ENCODE assay signal across 8 mouse cellular contexts in genomic region chr2:119546848-119547521, GRCm38 (mm10). TPM values are rescaled to one million over a fixed set of nuclear protein-coding genes. Genes with fewer than 3 reads are reported as not detected.
DNase-seq lines count a peak whose midpoint lies in the region; ATAC-seq and TF ChIP-seq lines count a peak whose summit lies in the region.

No protein-coding gene starts in this region.

- peaks cover 9% of the 10 kb centered on the region for H3K4me1 ChIP-seq in embryonic facial prominence, embryonic 14.5 days (ENCODE audit: control insufficient read depth, insufficient read depth, low read length)
- peaks cover 9% of the 10 kb centered on the region for H3K4me1 ChIP-seq in limb, embryonic 14.5 days (ENCODE audit: control insufficient read depth, insufficient read depth, low read length)
- H3K4me1 ChIP-seq in midbrain, postnatal 0 days (ENCODE audit: insufficient read depth, low read length), result peaks cover 11% of the 10 kb centered on the region

- H3K27me3 ChIP-seq in embryonic facial prominence, embryonic 14.5 days (replicated peaks; ENCODE audit: control insufficient read depth, insufficient read depth, low read length), result no peaks in the 10 kb centered on the region
- H3K27me3 ChIP-seq in limb, embryonic 14.5 days (ENCODE audit: control insufficient read depth, insufficient read depth, low read length), result no peaks in the 10 kb centered on the region
- H3K27me3 ChIP-seq in midbrain, postnatal 0 days (ENCODE audit: insufficient read depth, low read length), result no peaks in the 10 kb centered on the region

- H3K27ac ChIP-seq in embryonic facial prominence, embryonic 14.5 days (replicated peaks; ENCODE audit: low read depth, low read length), result peak overlapping the region; percentile 73
- peak overlapping the region; percentile 61; the same call in 1 of the 2 replicates for H3K27ac ChIP-seq in limb, embryonic 14.5 days (replicated peaks; ENCODE audit: low read depth, low read length)
- H3K27ac ChIP-seq in midbrain, postnatal 0 days (ENCODE audit: low read depth, low read length), result 0 out of 2 replicates have a peak overlapping the region, but pooled peaks have one; percentile 38

- H3K36me3 ChIP-seq in embryonic facial prominence, embryonic 14.5 days (ENCODE audit: control insufficient read depth, insufficient read depth, low read length), result no peaks in the 10 kb centered on the region
- H3K36me3 ChIP-seq in limb, embryonic 14.5 days (ENCODE audit: control insufficient read depth, insufficient read depth, low read length), result no peaks in the 10 kb centered on the region
- no peaks in the 10 kb centered on the region for H3K36me3 ChIP-seq in midbrain, postnatal 0 days (ENCODE audit: insufficient read depth, low read length)

- peak overlapping the region; percentile 79 for H3K4me2 ChIP-seq in embryonic facial prominence, embryonic 14.5 days (ENCODE audit: low read depth, low read length)
- H3K4me2 ChIP-seq in limb, embryonic 14.5 days (replicated peaks; ENCODE audit: low read depth, low read length, severe bottlenecking), result peak overlapping the region; percentile 58
- H3K4me2 ChIP-seq in midbrain, postnatal 0 days (ENCODE audit: low read depth, low read length, poor library complexity, severe bottlenecking), result peak overlapping the region; percentile 70

- 1% methylated on average over 30 of the region's 30 CpGs for WGBS in embryonic facial prominence, embryonic 14.5 days
- 3% methylated on average over 30 of the region's 30 CpGs for WGBS in limb, embryonic 14.5 days
- WGBS in midbrain, postnatal 0 days, result 1% methylated on average over 30 of the region's 30 CpGs

- no peaks in the 10 kb centered on the region for H3K9me3 ChIP-seq in embryonic facial prominence, embryonic 14.5 days (ENCODE audit: control insufficient read depth, low read length)
- no peaks in the 10 kb centered on the region for H3K9me3 ChIP-seq in limb, embryonic 14.5 days (ENCODE audit: control insufficient read depth, low read length)
- H3K9me3 ChIP-seq in midbrain, postnatal 0 days (ENCODE audit: low read length), result no peaks in the 10 kb centered on the region

- peak; percentile 88 for TF ChIP-seq CTCF in midbrain, postnatal 0 days (IDR thresholded peaks at IDR 0.05)

- H3K9ac ChIP-seq in embryonic facial prominence, embryonic 14.5 days (ENCODE audit: low read depth, low read length), result peak overlapping the region; percentile 88
- peak overlapping the region; percentile 17; the same call in 1 of the 2 replicates for H3K9ac ChIP-seq in limb, embryonic 14.5 days (ENCODE audit: low read depth, low read length, severe bottlenecking)
- peak overlapping the region; percentile 77 for H3K9ac ChIP-seq in midbrain, postnatal 0 days (replicated peaks; ENCODE audit: low read length, poor library complexity, severe bottlenecking)

- peak; percentile 97 for DNase-seq in 3T3-L1 (ENCODE audit: low read depth, low spot score)
- DNase-seq in adrenal gland, postnatal 4 days (ENCODE audit: low spot score in 2 of 2), result peak; percentile 70 to 71
- peak; percentile 89 for DNase-seq in embryonic facial prominence, embryonic 14.5 days (ENCODE audit: low spot score)
- peak; percentile 90 for DNase-seq in heart, adult 8-10 months (ENCODE audit: low spot score)
- peak; percentile 92 for DNase-seq in kidney, adult 9 months
- DNase-seq in limb, embryonic 14.5 days (ENCODE audit: low spot score), result peak; percentile 77
- DNase-seq in midbrain, postnatal 0 days (ENCODE audit: low spot score), result peak; percentile 67
- peak; percentile 75 to 85 for DNase-seq in spleen, postnatal 14 days (ENCODE audit: low spot score in 2 of 2)

- ATAC-seq in embryonic facial prominence, embryonic 14.5 days (ENCODE audit: low read depth), result peak; percentile 80
- peak; percentile 76 for ATAC-seq in limb, embryonic 14.5 days (ENCODE audit: low FRiP score, low read depth)
- ATAC-seq in midbrain, postnatal 0 days (ENCODE audit: low FRiP score), result peak; percentile 88

- no peak for TF ChIP-seq POLR2A in limb, embryonic 14.5 days (IDR thresholded peaks at IDR 0.05; ENCODE audit: borderline replicate concordance, extremely low read depth, insufficient read depth, insufficient read length)

- H3K4me3 ChIP-seq in embryonic facial prominence, embryonic 14.5 days (ENCODE audit: low read depth, low read length), result peak overlapping the region; percentile 94
- H3K4me3 ChIP-seq in limb, embryonic 14.5 days (replicated peaks; ENCODE audit: low read length), result peak overlapping the region; percentile 65
- peak overlapping the region; percentile 76 for H3K4me3 ChIP-seq in midbrain, postnatal 0 days (ENCODE audit: low read depth, low read length)

RNA-seq across cellular contexts. Expression of gene Exd1, which starts 0.4 kb away (rescaled TPM):
- total RNA-seq in adrenal gland, postnatal 4 days (2021), result under 1 TPM; 0.54 to 0.62 TPM
- polyA plus RNA-seq in embryonic facial prominence, embryonic 14.5 days (2014; fragmentation: Nextera tagmentation; extraction: Ambion mirVana), result 0.22 and 0.29 TPM in 2 replicates
- 1 to 10 TPM in 1 of 4 experiments, under 1 TPM in 3; 0.13 to 1.4 (median 0.55) TPM for total RNA-seq in heart, adult 8-10 months (2022)
- 0.12 and 0.19 TPM in 2 replicates for polyA plus RNA-seq in limb, embryonic 14.5 days (2012; rRNA removed)
- 0.12 and 0.39 TPM in 2 replicates for polyA plus RNA-seq in limb, embryonic 14.5 days (2014; fragmentation: Nextera tagmentation; extraction: Ambion mirVana)
- 0.93 and 2.3 TPM in 2 replicates for total RNA-seq in midbrain, postnatal 0 days (2014; rRNA removed)
- 0.84 and 0.91 TPM in 2 replicates for polyA plus RNA-seq in midbrain, postnatal 0 days (2015; fragmentation: Nextera tagmentation; extraction: Ambion mirVana)

RNA-seq across cellular contexts. Expression of gene Chp1, which starts 0.5 kb away (rescaled TPM):
- total RNA-seq in adrenal gland, postnatal 4 days (2021), result 100 to 1,000 TPM; 125 to 144 TPM
- polyA plus RNA-seq in embryonic facial prominence, embryonic 14.5 days (2014; fragmentation: Nextera tagmentation; extraction: Ambion mirVana), result 68.5 and 69.6 TPM in 2 replicates
- 10 to 100 TPM; 84.3 to 96.9 (median 85.1) TPM for total RNA-seq in heart, adult 8-10 months (2022)
- 53.8 and 61.7 TPM in 2 replicates for polyA plus RNA-seq in limb, embryonic 14.5 days (2012; rRNA removed)
- 55.6 and 64.4 TPM in 2 replicates for polyA plus RNA-seq in limb, embryonic 14.5 days (2014; fragmentation: Nextera tagmentation; extraction: Ambion mirVana)
- 54.7 and 69.4 TPM in 2 replicates for total RNA-seq in midbrain, postnatal 0 days (2014; rRNA removed)
- polyA plus RNA-seq in midbrain, postnatal 0 days (2015; fragmentation: Nextera tagmentation; extraction: Ambion mirVana), result 51.0 and 51.5 TPM in 2 replicates

Comparison
In these comparisons a context has a peak if more than half of its experiments do, and no peak if none do; other contexts are left out.
1. Peak in every context shown above with its lines: DNase-seq, ATAC-seq, H3K4me3 ChIP-seq and H3K27ac ChIP-seq.
2. H3K9ac ChIP-seq: peak in every context shown above with its lines; median percentile 88 in embryonic facial prominence, embryonic 14.5 days; 77 in midbrain, postnatal 0 days; 17 in limb, embryonic 14.5 days.